Mouse (Mus musculus) thymus, adult 2 months (tissue): ENCODE results near the gene Elfn1. TPM values are rescaled to one million over a fixed set of nuclear protein-coding genes. Genes with fewer than 3 reads are reported as not detected.

ENCODE experiments used
- DNase-seq: peaks from one replicate; pipeline ENCODE4 v3.0.0; 2021
- H3K27ac ChIP-seq: fragments of 200-500 bp; 2 replicates; pipeline ENCODE4 v1.5.1; 2012; ENCODE audit warnings: low read length, control low read depth; ENCODE audit not compliant: control insufficient read depth, insufficient read depth
- H3K27me3 ChIP-seq: fragments of 200-500 bp; 2 replicates; pipeline ENCODE4 v1.6.1; 2012; ENCODE audit warnings: mild to moderate bottlenecking, low read length, moderate library complexity, mixed read lengths; ENCODE audit not compliant: control insufficient read depth, insufficient read depth
- H3K36me3 ChIP-seq: fragments of 200-500 bp; 2 replicates; pipeline ENCODE4 v1.6.1; 2012; ENCODE audit warnings: mild to moderate bottlenecking, low read length, moderate library complexity; ENCODE audit not compliant: control insufficient read depth, insufficient read depth
- H3K4me1 ChIP-seq: fragments of 200-500 bp; replicated peaks from 2 replicates; pipeline ENCODE4 v1.6.1; 2012; ENCODE audit warnings: low read length; ENCODE audit not compliant: control insufficient read depth, insufficient read depth
- H3K4me3 ChIP-seq: fragments of 200-500 bp; 2 replicates; pipeline ENCODE4 v1.5.1; 2012; ENCODE audit warnings: mild to moderate bottlenecking, low read length, control low read depth, moderate library complexity; ENCODE audit not compliant: control insufficient read depth, insufficient read depth
- CTCF ChIP-seq: fragments of 200-500 bp; IDR thresholded peaks from 2 replicates; pipeline ENCODE4 v1.5.1; 2012; ENCODE audit warnings: mild to moderate bottlenecking, control low read depth, low read length, moderate library complexity, borderline replicate concordance; ENCODE audit not compliant: control insufficient read depth, poor library complexity, insufficient read depth; ENCODE audit errors: extremely low read depth
- POLR2A ChIP-seq: fragments of 200-500 bp; IDR thresholded peaks from 2 replicates; pipeline ENCODE4 v1.6.1; 2012; ENCODE audit warnings: mild to moderate bottlenecking, low read length, control low read depth, moderate library complexity; ENCODE audit not compliant: control insufficient read depth, poor library complexity, insufficient read depth; ENCODE audit errors: extremely low read depth
- WGBS: fragments of 180-500 bp; shearing (Covaris S2); methylation state at CpG from one replicate; pipeline ENCODE4 v1.1.7; 2018; 5-methylcytosine and 5-hydroxymethylcytosine counted together
- polyA plus RNA-seq: library from polyadenylated mRNA; depleted of rRNA; stranded (reverse); fragments of >200 nt; gene quantifications from 2 replicates; pipeline ENCODE4 v1.2.3, GENCODE M21; 2012; rRNA removed

Elfn1 gene
- 0.77 and 0.96 TPM in 2 replicates for polyA plus RNA-seq

DNA sequence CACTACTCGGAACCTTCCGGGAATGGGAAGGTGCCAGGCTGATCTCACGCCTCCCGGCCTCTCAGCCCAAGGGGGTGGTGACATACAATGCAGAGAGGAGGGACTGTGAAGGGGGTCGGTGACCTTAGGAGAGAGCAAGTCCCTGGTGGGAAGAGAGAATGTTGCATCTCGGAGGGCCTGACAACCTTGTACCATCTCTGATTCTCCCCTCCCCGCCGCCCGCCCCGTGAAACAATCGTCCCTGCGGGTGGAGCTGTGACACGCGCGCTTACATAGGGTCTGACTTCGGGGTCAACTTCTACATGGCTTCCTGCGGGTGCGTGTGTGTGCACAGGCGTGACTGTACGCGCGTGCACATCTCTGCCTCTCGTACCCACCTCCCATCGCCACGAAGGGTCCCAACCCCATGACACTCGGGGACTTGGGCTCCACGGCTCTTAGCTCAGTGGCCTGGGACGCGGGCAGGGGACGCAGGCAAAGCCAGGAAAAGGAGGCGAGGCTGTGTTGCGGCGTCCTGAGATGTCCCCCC is at the start of gene Elfn1:
Elfn1 (plus strand) TSS at position 230 of the 529 bp plus-strand sequence.
- 2% methylated on average over 33 of the region's 33 CpGs for WGBS
- Histone ChIP-seq H3K36me3 (no peaks in the 10 kb centered on the region), H3K27ac (no peak within 1 kb of the TSS), H3K4me3 (peak within 1 kb of the TSS; percentile 34), H3K27me3 (peaks cover 46% of the 10 kb centered on the region), H3K4me1 (peaks cover 5% of the 10 kb centered on the region; the same call in 1 of the 2 replicates)
- DNase-seq: no peak
- TF ChIP-seq POLR2A (no peak), CTCF (no peak)

- H3K4me1 ChIP-seq: no peaks in the 10 kb centered on the region
- no peaks in the 10 kb centered on the region for H3K36me3 ChIP-seq
- TF ChIP-seq CTCF (no peak), POLR2A (no peak)
- 69% methylated on average over 15 of the region's 15 CpGs for WGBS
- DNase-seq: no peak
- H3K27me3 ChIP-seq: no peaks in the 10 kb centered on the region
- no peak overlapping the region for H3K27ac ChIP-seq
- no peak overlapping the region for H3K4me3 ChIP-seq
Measured at GRCm38 (mm10) chr5:139860328-139861104, 47.2 kb upstream of the Elfn1 start.

DNA sequence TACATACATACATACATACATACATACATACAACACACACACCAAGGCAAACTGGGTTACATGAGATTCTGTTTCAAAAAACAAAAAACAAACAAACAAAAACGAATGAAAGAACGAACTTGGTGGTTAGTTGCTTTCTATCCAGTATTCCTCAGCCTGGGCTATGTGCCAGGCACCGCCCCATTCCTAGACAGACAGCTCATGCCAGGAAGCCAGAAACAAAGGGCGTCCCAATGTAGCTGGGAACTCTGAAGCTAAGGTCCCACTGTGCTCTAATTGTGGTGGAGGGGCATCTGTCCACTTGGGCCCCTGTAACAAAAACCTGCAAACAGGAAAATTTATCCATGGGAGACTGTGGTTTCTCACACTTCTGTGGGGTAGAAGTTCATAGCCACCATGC is 45.0 kb upstream of the Elfn1 start:
- no peak for DNase-seq
- Histone ChIP-seq H3K4me1 (no peaks in the 10 kb centered on the region), H3K4me3 (no peak overlapping the region), H3K27me3 (no peaks in the 10 kb centered on the region), H3K36me3 (no peaks in the 10 kb centered on the region), H3K27ac (no peak overlapping the region)
- TF ChIP-seq POLR2A (no peak), CTCF (no peak)
- WGBS: 49% methylated on average over 4 of the region's 4 CpGs

GRCm38 (mm10) chr5:139870886-139871285 is 36.9 kb upstream of the Elfn1 start:
- no peaks in the 10 kb centered on the region for H3K4me1 ChIP-seq
- DNase-seq: no peak
- no peaks in the 10 kb centered on the region; the same call in 1 of the 2 replicates for H3K27me3 ChIP-seq
- H3K27ac ChIP-seq: no peak overlapping the region
- WGBS: 28% methylated on average over 4 of the region's 4 CpGs
- no peak overlapping the region for H3K4me3 ChIP-seq
- no peaks in the 10 kb centered on the region for H3K36me3 ChIP-seq
- no peak for TF ChIP-seq POLR2A
- TF ChIP-seq CTCF: no peak

DNA sequence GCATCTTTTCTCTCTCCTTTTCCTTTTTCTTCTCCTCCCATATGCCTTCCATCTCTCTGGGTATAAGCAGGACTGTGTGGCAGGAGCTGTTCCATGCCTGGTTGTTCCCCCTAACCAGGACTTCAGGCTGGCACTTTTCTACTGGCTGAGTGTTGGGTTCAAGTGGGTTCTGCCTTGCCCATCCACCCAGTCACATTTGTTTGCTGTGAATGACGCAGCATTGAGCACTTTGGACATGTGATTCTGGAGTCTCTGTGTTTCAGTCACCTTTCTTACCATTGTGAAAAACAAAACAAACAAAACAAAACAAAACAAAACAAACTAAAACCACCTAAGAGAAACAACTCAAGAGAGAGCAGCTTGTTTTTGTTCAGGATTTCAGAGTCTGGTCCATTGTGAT is 36.2 kb upstream of the Elfn1 start:
- TF ChIP-seq CTCF (no peak), POLR2A (no peak)
- Histone ChIP-seq H3K4me3 (no peak overlapping the region), H3K36me3 (no peaks in the 10 kb centered on the region), H3K27ac (no peak overlapping the region), H3K27me3 (no peaks in the 10 kb centered on the region; the same call in 1 of the 2 replicates), H3K4me1 (no peaks in the 10 kb centered on the region)
- DNase-seq: no peak
- 81% methylated on average over 1 of the region's 1 CpGs for WGBS

DNA sequence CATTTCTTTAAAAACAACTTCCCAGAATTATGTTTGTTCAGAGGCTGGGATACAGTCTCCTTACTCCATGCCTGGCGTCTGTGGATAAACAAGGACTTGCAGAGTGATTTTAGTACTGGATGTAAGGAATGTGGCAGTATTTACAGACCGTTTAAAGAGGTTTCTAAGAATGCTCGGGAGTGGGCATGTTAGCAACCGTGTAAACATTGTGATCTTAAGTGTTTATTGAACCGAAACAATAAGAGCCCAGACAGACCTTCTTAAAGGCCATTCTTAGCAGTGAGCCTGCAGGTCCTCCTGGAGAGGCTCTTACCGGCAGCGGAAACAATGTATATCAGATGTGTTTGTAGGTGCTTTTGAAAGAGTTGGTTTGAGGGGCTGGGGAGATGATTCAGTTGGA is 30.2 kb upstream of the Elfn1 start:
- DNase-seq: no peak
- H3K36me3 ChIP-seq: no peaks in the 10 kb centered on the region
- 92% methylated on average over 7 of the region's 7 CpGs for WGBS
- no peak for TF ChIP-seq POLR2A
- TF ChIP-seq CTCF: no peak
- no peak overlapping the region for H3K27ac ChIP-seq
- no peak overlapping the region for H3K4me3 ChIP-seq
- no peaks in the 10 kb centered on the region; the same call in 1 of the 2 replicates for H3K27me3 ChIP-seq
- no peaks in the 10 kb centered on the region for H3K4me1 ChIP-seq
